Mouse (Mus musculus): ENCODE measurements at regions not wholly inside any gene's neighbourhood (a gene's known extent, or its start where the extent isn't known, plus 50 kb on each side); places are given as distances from the start of the nearest gene placed in this dataset.

GRCm38 (mm10) chr17:88116321-88116720, 51.2 kb upstream of the Fbxo11 start:
- no peak for DNase-seq (ENCODE audit: low read depth, low spot score)

- DNase-seq (ENCODE audit: low read depth, low spot score) = no peak
Observed at GRCm38 (mm10) chr17:88118714-88119113, 53.6 kb upstream of the Fbxo11 start.

GRCm38 (mm10) chr17:88123711-88124110, 58.6 kb upstream of the Fbxo11 start:
- DNase-seq (ENCODE audit: low read depth, low spot score) = no peak

GRCm38 (mm10) chr17:88127126-88127525, 62.0 kb upstream of the Fbxo11 start:
- no peak for DNase-seq (ENCODE audit: low read depth, low spot score)

GRCm38 (mm10) chr17:88131297-88131696, 66.2 kb upstream of the Fbxo11 start:
- no peak for DNase-seq (ENCODE audit: low read depth, low spot score)

GRCm38 (mm10) chr17:88131980-88132379, 66.9 kb upstream of the Fbxo11 start:
- no peak for DNase-seq (ENCODE audit: low read depth, low spot score)

- DNase-seq (ENCODE audit: low read depth, low spot score) = peak; percentile 19
Observed at GRCm38 (mm10) chr17:88132601-88133346, 67.7 kb upstream of the Fbxo11 start.

- DNase-seq (ENCODE audit: low read depth, low spot score) = no peak
Observed at GRCm38 (mm10) chr17:88134546-88134945, 69.5 kb upstream of the Fbxo11 start.

GRCm38 (mm10) chr17:88141538-88141937, 76.4 kb upstream of the Fbxo11 start:
- no peak for DNase-seq (ENCODE audit: low read depth, low spot score)

- no peak for DNase-seq (ENCODE audit: low read depth, low spot score)
Observed at GRCm38 (mm10) chr17:88142003-88142402, 76.9 kb upstream of the Fbxo11 start.

- DNase-seq (ENCODE audit: low read depth, low spot score) = no peak
Observed at GRCm38 (mm10) chr17:88142809-88143208, 77.7 kb upstream of the Fbxo11 start.

GRCm38 (mm10) chr17:88143378-88143943, 78.4 kb upstream of the Fbxo11 start:
- DNase-seq (ENCODE audit: low read depth, low spot score) = no peak

GRCm38 (mm10) chr17:88158550-88158949, 93.5 kb upstream of the Fbxo11 start:
- DNase-seq (ENCODE audit: low read depth, low spot score) = no peak

GRCm38 (mm10) chr17:88159212-88159668, 94.1 kb upstream of the Fbxo11 start:
- DNase-seq (ENCODE audit: low read depth, low spot score) = no peak

- peak; percentile 39 for DNase-seq (ENCODE audit: low read depth, low spot score)
Observed at GRCm38 (mm10) chr17:88159851-88160676, 95.0 kb upstream of the Fbxo11 start.

- no peak for DNase-seq (ENCODE audit: low read depth, low spot score)
Observed at GRCm38 (mm10) chr17:88160677-88161001, 95.5 kb upstream of the Fbxo11 start.

- no peak for DNase-seq (ENCODE audit: low read depth, low spot score)
Observed at GRCm38 (mm10) chr17:88161766-88162165, 96.7 kb upstream of the Fbxo11 start.

- DNase-seq (ENCODE audit: low read depth, low spot score) = no peak
Observed at GRCm38 (mm10) chr17:88164805-88165204, 99.7 kb upstream of the Fbxo11 start.

- DNase-seq (ENCODE audit: low read depth, low spot score) = no peak
Observed at GRCm38 (mm10) chr17:88165811-88166210, 100.7 kb upstream of the Fbxo11 start.

GRCm38 (mm10) chr17:88168262-88169096, 103.4 kb upstream of the Fbxo11 start:
- DNase-seq (ENCODE audit: low read depth, low spot score) = no peak

- DNase-seq (ENCODE audit: low read depth, low spot score) = no peak
Observed at GRCm38 (mm10) chr17:88171606-88172005, 106.5 kb upstream of the Fbxo11 start.

All from brain, adult 2 months (tissue).